In genomic region chr7:90694050-90694449, GRCm38 (mm10) we compare ENCODE assay signal across 24 mouse cellular contexts.
DNase-seq lines count a peak whose midpoint lies in the region; ATAC-seq and TF ChIP-seq lines count a peak whose summit lies in the region.
"Had no signal": no experiment of that assay in that cellular context is flagged by ENCODE, and none has a peak within 500 bp of the region (broad histone marks: within the 10 kb centered on the region; RNA-seq: fewer than 3 reads in every experiment).

No protein-coding gene starts in this region.

- H3K27me3 ChIP-seq in forebrain, embryonic 15.5 days, result no peaks in the 10 kb centered on the region
- H3K27me3 ChIP-seq in forebrain, embryonic 11.5 days (ENCODE audit: control insufficient read depth, insufficient read depth, low read length), result no peaks in the 10 kb centered on the region
- H3K27me3 ChIP-seq: embryonic facial prominence, embryonic 12.5 days; liver, embryonic 12.5 days; midbrain, embryonic 12.5 days; neural tube, embryonic 15.5 days; Patski; stomach, embryonic 15.5 days had no signal

- intact Hi-C loops in left cerebral cortex, postnatal 36 days (cut with DNase I), result loop anchor here (10.0 kb wide), 1 partner anchor 401 kb away; no protein-coding TSS in a partner anchor
- intact Hi-C loops in left cerebral cortex, postnatal 14 days (cut with DNase I), result no loop called here

- DNase-seq in forebrain, embryonic 11.5 days (ENCODE audit: low spot score), result no peak
- DNase-seq in left cerebral cortex, adult 9 months (ENCODE audit: low spot score in 2 of 2), result peak; percentile 28 to 73
- DNase-seq in left cerebral cortex, postnatal 36 days (ENCODE audit: low spot score in 2 of 2), result no peak
- DNase-seq in left cerebral cortex, postnatal 14 days (ENCODE audit: low spot score in 2 of 2), result peak; percentile 23 to 56
- no peak for DNase-seq in spleen, postnatal 10 days (ENCODE audit: low spot score in 2 of 2)
- DNase-seq: adrenal gland, postnatal 14 days; gastrocnemius, postnatal 14 days; heart, adult 2 months; kidney, adult 18-20 months; kidney, postnatal 36 days; lung, embryonic 14.5 days; lung, postnatal 4 days; spleen, adult 18-20 months had no signal

- ATAC-seq in forebrain, embryonic 15.5 days (replicated peaks), result peak; percentile 68
- ATAC-seq in forebrain, embryonic 11.5 days (replicated peaks; ENCODE audit: low FRiP score), result no peak
- ATAC-seq: activated CD4-positive, CD25-positive, alpha-beta regulatory T cell, adult 4 months; liver, embryonic 12.5 days; Patski had no signal

- no peak overlapping the region for H3K4me3 ChIP-seq in forebrain, embryonic 15.5 days
- no peak overlapping the region for H3K4me3 ChIP-seq in forebrain, embryonic 11.5 days (ENCODE audit: low read depth, low read length)
- no peak overlapping the region for H3K4me3 ChIP-seq in cortical plate, adult 2 months (ENCODE audit: insufficient read depth, low read length)
- H3K4me3 ChIP-seq: embryonic facial prominence, embryonic 12.5 days; heart, adult 2 months; hindbrain, embryonic 10.5 days; liver, embryonic 12.5 days; midbrain, embryonic 12.5 days; myocyte; neural tube, embryonic 15.5 days; stomach, embryonic 15.5 days had no signal

- H3K9me3 ChIP-seq in forebrain, embryonic 15.5 days, result no peaks in the 10 kb centered on the region
- no peaks in the 10 kb centered on the region for H3K9me3 ChIP-seq in forebrain, embryonic 11.5 days (ENCODE audit: control insufficient read depth, low read length)
- H3K9me3 ChIP-seq: embryonic facial prominence, embryonic 12.5 days; hindbrain, embryonic 10.5 days; liver, embryonic 12.5 days; midbrain, embryonic 12.5 days; neural tube, embryonic 15.5 days; stomach, embryonic 15.5 days had no signal

- TF ChIP-seq POLR2A in cortical plate, adult 2 months (IDR thresholded peaks at IDR 0.05; ENCODE audit: extremely low read depth, insufficient read depth, low read length), result no peak

- H3K4me2 ChIP-seq in forebrain, embryonic 15.5 days (replicated peaks), result no peak overlapping the region
- no peak overlapping the region for H3K4me2 ChIP-seq in forebrain, embryonic 11.5 days (ENCODE audit: low read depth, low read length, severe bottlenecking)
- H3K4me2 ChIP-seq: embryonic facial prominence, embryonic 12.5 days; liver, embryonic 12.5 days; lung, embryonic 14.5 days; midbrain, embryonic 12.5 days; neural tube, embryonic 15.5 days; stomach, embryonic 15.5 days had no signal

- no peak overlapping the region for H3K9ac ChIP-seq in forebrain, embryonic 15.5 days (replicated peaks)
- no peak overlapping the region for H3K9ac ChIP-seq in forebrain, embryonic 11.5 days (ENCODE audit: low read length)
- H3K9ac ChIP-seq: embryonic facial prominence, embryonic 12.5 days; liver, embryonic 12.5 days; lung, embryonic 14.5 days; midbrain, embryonic 12.5 days; neural tube, embryonic 15.5 days; stomach, embryonic 15.5 days had no signal

- TF ChIP-seq CTCF in cortical plate, adult 2 months (IDR thresholded peaks at IDR 0.05; ENCODE audit: extremely low read depth, insufficient read depth, low read length), result no peak

- no peaks in the 10 kb centered on the region for H3K36me3 ChIP-seq in forebrain, embryonic 15.5 days
- H3K36me3 ChIP-seq in forebrain, embryonic 11.5 days (ENCODE audit: control insufficient read depth, insufficient read depth, low read length), result no peaks in the 10 kb centered on the region
- H3K36me3 ChIP-seq: embryonic facial prominence, embryonic 12.5 days; hindbrain, embryonic 10.5 days; liver, embryonic 12.5 days; midbrain, embryonic 12.5 days; neural tube, embryonic 15.5 days; stomach, embryonic 15.5 days had no signal

- H3K27ac ChIP-seq in forebrain, embryonic 15.5 days (replicated peaks), result peak overlapping the region; percentile 37; the same call in 1 of the 2 replicates
- no peak overlapping the region for H3K27ac ChIP-seq in forebrain, embryonic 11.5 days (ENCODE audit: low read depth, low read length)
- peak overlapping the region; percentile 16; the same call in 1 of the 2 replicates for H3K27ac ChIP-seq in cortical plate, adult 2 months (ENCODE audit: insufficient read depth, low read length)
- H3K27ac ChIP-seq: embryonic facial prominence, embryonic 12.5 days; heart, adult 2 months; hindbrain, embryonic 10.5 days; liver, embryonic 12.5 days; midbrain, embryonic 12.5 days; neural tube, embryonic 15.5 days; stomach, embryonic 15.5 days had no signal

- H3K4me1 ChIP-seq in forebrain, embryonic 15.5 days, result no peaks in the 10 kb centered on the region
- H3K4me1 ChIP-seq in forebrain, embryonic 11.5 days (replicated peaks; ENCODE audit: control insufficient read depth, insufficient read depth, low read length), result no peaks in the 10 kb centered on the region
- H3K4me1 ChIP-seq in cortical plate, adult 2 months (ENCODE audit: control insufficient read depth, insufficient read depth, low read length), result peaks cover 4% of the 10 kb centered on the region; the same call in 1 of the 2 replicates
- H3K4me1 ChIP-seq: embryonic facial prominence, embryonic 12.5 days; hindbrain, embryonic 10.5 days; liver, embryonic 12.5 days; midbrain, embryonic 12.5 days; neural tube, embryonic 15.5 days; stomach, embryonic 15.5 days had no signal

Comparison
In these comparisons a context has a peak if more than half of its experiments do, and no peak if none do; other contexts are left out.
1. DNase-seq: peak in left cerebral cortex, adult 9 months (2 of 2) and left cerebral cortex, postnatal 14 days (2 of 2); none in forebrain, embryonic 11.5 days (single experiment), left cerebral cortex, postnatal 36 days (0 of 2) and spleen, postnatal 10 days (0 of 2).